Mouse (Mus musculus) embryonic facial prominence, embryonic 13.5 days (tissue): ENCODE data around the gene Brsk1. TPM values are rescaled to one million over a fixed set of nuclear protein-coding genes. Genes with fewer than 3 reads are reported as not detected.

Source experiments
- ATAC-seq: fragments of 200-750 bp; cut with Nextera tagmentation; 2 replicates; pipeline ENCODE4 v1.8.0; 2017; ENCODE audit warnings: low read depth; ENCODE audit not compliant: insufficient number of reproducible peaks, insufficient read depth, low FRiP score, low TSS enrichment
- H3K27ac ChIP-seq: fragments of 300-500 bp; sonication (generic); 2 replicates; pipeline ENCODE4 v1.5.1; 2015; ENCODE audit warnings: moderate library complexity, mild to moderate bottlenecking, inconsistent platforms
- H3K27me3 ChIP-seq: fragments of 300-500 bp; sonication (generic); 2 replicates; pipeline ENCODE4 v1.6.1; 2015; ENCODE audit warnings: mild to moderate bottlenecking, inconsistent platforms
- H3K36me3 ChIP-seq: fragments of 300-500 bp; sonication (generic); 2 replicates; pipeline ENCODE4 v1.6.1; 2015; ENCODE audit warnings: mild to moderate bottlenecking, inconsistent platforms
- H3K4me1 ChIP-seq: fragments of 300-500 bp; sonication (generic); 2 replicates; pipeline ENCODE4 v1.6.1; 2015; ENCODE audit warnings: inconsistent platforms
- H3K4me2 ChIP-seq: fragments of 300-500 bp; sonication (generic); 2 replicates; pipeline ENCODE4 v1.6.1; 2015; ENCODE audit warnings: moderate library complexity, mild to moderate bottlenecking, inconsistent platforms
- H3K4me3 ChIP-seq: fragments of 300-500 bp; sonication (generic); 2 replicates; pipeline ENCODE4 v1.5.1; 2015; ENCODE audit warnings: mild to moderate bottlenecking, inconsistent platforms
- H3K9ac ChIP-seq: fragments of 300-500 bp; sonication (generic); 2 replicates; pipeline ENCODE4 v1.6.1; 2015; ENCODE audit warnings: mild to moderate bottlenecking, inconsistent platforms
- H3K9me3 ChIP-seq: fragments of 300-500 bp; sonication (generic); 2 replicates; pipeline ENCODE4 v1.6.1; 2016; ENCODE audit warnings: inconsistent platforms
- WGBS: fragments of 180-500 bp; shearing (Covaris S2); methylation state at CpG from one replicate; pipeline ENCODE4 v1.1.7; 2015; ENCODE audit warnings: mixed read lengths; 5-methylcytosine and 5-hydroxymethylcytosine counted together
- polyA plus RNA-seq: library from polyadenylated mRNA; unstranded; fragments of >200 nt; fragmentation: Nextera tagmentation; extraction: Ambion mirVana; gene quantifications from 2 replicates; pipeline ENCODE4 v1.2.1, GENCODE M21; 2015

Brsk1 gene
- polyA plus RNA-seq, 1 experiment from 2014 or later = 3.1 TPM

- peak; percentile 89 for ATAC-seq
- peak within 1 kb of the TSS; percentile 66 for H3K4me2 ChIP-seq
- H3K27me3 ChIP-seq = no peaks in the 10 kb centered on the region
- peak within 1 kb of the TSS; percentile 44 for H3K9ac ChIP-seq
- 3% methylated on average over 24 of the region's 24 CpGs for WGBS
- no peaks in the 10 kb centered on the region for H3K9me3 ChIP-seq
- peaks cover 16% of the 10 kb centered on the region for H3K4me1 ChIP-seq
- H3K4me3 ChIP-seq = peak within 1 kb of the TSS; percentile 48
- H3K27ac ChIP-seq = peak within 1 kb of the TSS; percentile 87
- peaks cover 3% of the 10 kb centered on the region; the same call in 1 of the 2 replicates for H3K36me3 ChIP-seq
Observed at GRCm38 (mm10) chr7:4752821-4753570, 62.6 kb downstream of the Brsk1 start, which contains the start of gene Cox6b2. TSS of gene Cox6b2 (minus strand) at chr7:4753094.

- 54% methylated on average over 1 of the region's 1 CpGs for WGBS
- H3K9me3 ChIP-seq = no peaks in the 10 kb centered on the region
- H3K9ac ChIP-seq = no peak overlapping the region
- H3K4me1 ChIP-seq = no peaks in the 10 kb centered on the region
- no peaks in the 10 kb centered on the region for H3K27me3 ChIP-seq
- no peak overlapping the region for H3K4me2 ChIP-seq
- no peak for ATAC-seq
- H3K36me3 ChIP-seq = no peaks in the 10 kb centered on the region
- no peak overlapping the region for H3K27ac ChIP-seq
- H3K4me3 ChIP-seq = no peak overlapping the region
Observed at GRCm38 (mm10) chr7:4759670-4760069, 69.3 kb downstream of the Brsk1 start.

- Histone ChIP-seq H3K9me3 (no peaks in the 10 kb centered on the region), H3K4me2 (no peak overlapping the region), H3K27ac (no peak overlapping the region), H3K36me3 (no peaks in the 10 kb centered on the region), H3K4me3 (no peak overlapping the region), H3K9ac (no peak overlapping the region), H3K27me3 (no peaks in the 10 kb centered on the region), H3K4me1 (peaks cover 9% of the 10 kb centered on the region; the same call in 1 of the 2 replicates)
- 10% methylated on average over 4 of the region's 4 CpGs for WGBS
- no peak for ATAC-seq
Observed at GRCm38 (mm10) chr7:4764946-4765710, 74.7 kb downstream of the Brsk1 start.

Other genes starting within 250 kb of the Brsk1 start
- gene Rdh13, start 245.0 kb upstream of the Brsk1 start, polyA plus RNA-seq = 28.6 and 30.2 TPM in 2 replicates
- 6.6 and 9.4 TPM in 2 replicates for gene Eps8l1, start 229.9 kb upstream of the Brsk1 start, polyA plus RNA-seq
- gene Ppp1r12c, start 188.9 kb upstream of the Brsk1 start, polyA plus RNA-seq = 45.9 and 48.2 TPM in 2 replicates
- 57.6 and 63.3 TPM in 2 replicates for gene Tnnt1, start 174.2 kb upstream of the Brsk1 start, polyA plus RNA-seq
- 4.7 and 11.8 TPM in 2 replicates for gene Tnni3, start 166.4 kb upstream of the Brsk1 start, polyA plus RNA-seq
- gene Dnaaf3, start 158.2 kb upstream of the Brsk1 start, polyA plus RNA-seq = 1.4 and 2.4 TPM in 2 replicates
- gene Syt5, start 143.1 kb upstream of the Brsk1 start, polyA plus RNA-seq = 8.3 and 9.1 TPM in 2 replicates
- gene Ptprh, start 86.6 kb upstream of the Brsk1 start, polyA plus RNA-seq = 0.14 TPM in 1 of 2 replicates, not detected in the other
- gene Tmem86b, start 59.2 kb upstream of the Brsk1 start, polyA plus RNA-seq = 2.0 and 2.2 TPM in 2 replicates
- gene Ppp6r1, start 31.6 kb upstream of the Brsk1 start, polyA plus RNA-seq = 10.5 and 14.1 TPM in 2 replicates
- gene Hspbp1, start 5.5 kb upstream of the Brsk1 start, polyA plus RNA-seq = 78.4 and 92.3 TPM in 2 replicates
- gene Tmem150b, start 34.6 kb downstream of the Brsk1 start, polyA plus RNA-seq = 0.24 and 0.45 TPM in 2 replicates
- 62.0 and 64.3 TPM in 2 replicates for gene Kmt5c, start 49.5 kb downstream of the Brsk1 start, polyA plus RNA-seq
- gene Cox6b2, start 62.5 kb downstream of the Brsk1 start, polyA plus RNA-seq = 53.3 and 75.6 TPM in 2 replicates
- gene Fam71e2, start 80.7 kb downstream of the Brsk1 start, polyA plus RNA-seq = not detected in 2 replicates
- gene Il11, start 92.3 kb downstream of the Brsk1 start, polyA plus RNA-seq = not detected in 2 replicates
- not detected in 2 replicates for gene Tmem190, start 92.3 kb downstream of the Brsk1 start, polyA plus RNA-seq
- 6.3 and 7.2 TPM in 2 replicates for gene Tmem238, start 99.1 kb downstream of the Brsk1 start, polyA plus RNA-seq
- 335 and 398 TPM in 2 replicates for gene Rpl28, start 102.3 kb downstream of the Brsk1 start, polyA plus RNA-seq
- gene Ube2s, start 122.0 kb downstream of the Brsk1 start, polyA plus RNA-seq = 347 and 400 TPM in 2 replicates
- 0.39 and 0.63 TPM in 2 replicates for gene Shisa7, start 154.1 kb downstream of the Brsk1 start, polyA plus RNA-seq
- 5.9 and 6.5 TPM in 2 replicates for gene Isoc2b, start 179.7 kb downstream of the Brsk1 start, polyA plus RNA-seq
- 1.3 TPM in 2 replicates for gene Isoc2a, start 186.5 kb downstream of the Brsk1 start, polyA plus RNA-seq
- 0.15 TPM in 1 of 2 replicates, not detected in the other for gene Gm36210, start 215.9 kb downstream of the Brsk1 start, polyA plus RNA-seq
- 4.3 and 4.8 TPM in 2 replicates for gene Zfp628, start 224.6 kb downstream of the Brsk1 start, polyA plus RNA-seq
- 3.3 and 4.6 TPM in 2 replicates for gene Nat14, start 231.4 kb downstream of the Brsk1 start, polyA plus RNA-seq
- gene Ssc5d, start 235.2 kb downstream of the Brsk1 start, polyA plus RNA-seq = 0.51 and 0.62 TPM in 2 replicates